Mouse (Mus musculus) mouse trophoblast stem cell (cell line): ENCODE results near the gene Actrt2.

Experiments used
- in situ Hi-C, 2 experiments: fragments of 300-500 bp; cut with MseI, MboI; formaldehyde crosslinking; loops; 2 replicates in 1 of 2; 3 replicates in 1 of 2; pipeline ENCODE4 v1.15.1; 2025

Actrt2 gene

DNA sequence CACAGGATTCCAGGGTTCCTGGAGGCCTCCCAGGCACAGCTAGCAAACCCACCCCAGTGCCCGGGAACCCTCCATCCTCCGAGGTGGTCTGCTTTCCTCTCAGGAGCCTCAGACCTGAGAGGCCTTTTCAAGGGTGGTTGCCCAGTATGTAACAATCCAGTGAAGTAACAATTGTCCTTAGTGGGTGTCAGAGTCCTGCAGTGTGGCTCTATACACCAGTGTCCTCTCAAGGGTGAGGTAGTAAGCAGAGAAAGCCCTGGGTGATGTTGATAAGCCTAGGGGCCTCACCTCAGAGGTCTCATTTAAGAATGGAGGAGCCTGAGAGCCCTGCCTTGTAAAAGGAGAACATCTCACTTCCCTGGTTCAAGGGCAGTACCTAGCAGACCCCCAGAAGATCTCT, at the start of gene Actrt2:
Actrt2 (minus strand) TSS at position 101 of the 400 bp plus-strand sequence.
- in situ Hi-C loops, result no loop called here

DNA sequence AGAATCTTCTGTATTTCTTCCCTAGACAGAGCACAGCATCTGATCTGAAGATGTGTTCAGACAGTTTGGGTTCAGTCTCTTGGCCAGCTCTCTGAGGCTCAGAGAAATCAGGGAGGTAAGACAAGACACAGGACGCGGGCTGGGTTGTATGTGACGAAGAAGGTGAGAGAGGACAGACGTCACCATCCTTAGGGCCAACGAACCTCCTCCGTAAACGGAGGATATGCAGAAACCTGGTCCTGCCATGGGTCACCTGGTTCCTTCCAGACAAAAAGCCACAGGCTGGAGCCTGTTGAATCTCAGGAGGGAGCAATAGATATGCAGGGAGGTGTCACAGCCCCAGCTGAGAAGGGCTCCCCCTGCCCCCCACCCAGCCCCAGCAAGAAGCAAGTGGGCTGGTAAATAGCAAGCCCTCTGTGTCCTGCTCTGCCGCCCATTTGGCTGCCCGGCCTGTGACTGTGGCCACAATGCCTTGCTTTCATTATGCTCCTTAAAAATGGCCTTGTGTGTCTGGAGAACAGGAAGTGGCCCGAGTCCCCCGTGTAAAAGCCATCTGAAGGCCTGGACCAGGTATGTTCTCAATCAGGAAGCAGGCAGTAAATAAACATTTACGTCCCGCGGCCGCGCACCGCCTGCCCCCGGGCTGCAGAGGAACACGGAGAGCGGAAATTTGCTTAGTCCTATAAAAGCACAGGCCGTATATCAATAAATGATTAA, 41.9 kb upstream of the Actrt2 start:
- in situ Hi-C loops, result no loop called here

DNA sequence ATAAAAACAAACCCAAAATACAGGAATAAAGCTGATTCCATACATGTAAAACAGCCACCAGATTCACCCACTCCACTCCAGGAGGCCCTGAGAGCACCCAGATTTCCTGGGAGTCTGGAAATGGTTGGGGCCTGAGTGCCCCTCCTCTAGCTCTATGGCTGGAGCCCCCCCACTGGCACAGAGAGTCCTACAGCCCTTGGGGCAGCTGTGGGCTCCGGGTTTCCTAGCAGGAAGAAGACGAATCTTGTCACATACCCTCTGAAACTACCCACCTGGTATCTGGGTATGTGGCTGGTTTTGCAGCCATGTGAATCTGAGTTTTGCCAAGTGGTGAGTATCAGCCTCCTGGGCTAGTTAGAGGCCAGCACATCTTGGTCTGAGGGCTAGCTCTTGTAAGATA, 41.1 kb upstream of the Actrt2 start:
- in situ Hi-C loops, result no loop called here

DNA sequence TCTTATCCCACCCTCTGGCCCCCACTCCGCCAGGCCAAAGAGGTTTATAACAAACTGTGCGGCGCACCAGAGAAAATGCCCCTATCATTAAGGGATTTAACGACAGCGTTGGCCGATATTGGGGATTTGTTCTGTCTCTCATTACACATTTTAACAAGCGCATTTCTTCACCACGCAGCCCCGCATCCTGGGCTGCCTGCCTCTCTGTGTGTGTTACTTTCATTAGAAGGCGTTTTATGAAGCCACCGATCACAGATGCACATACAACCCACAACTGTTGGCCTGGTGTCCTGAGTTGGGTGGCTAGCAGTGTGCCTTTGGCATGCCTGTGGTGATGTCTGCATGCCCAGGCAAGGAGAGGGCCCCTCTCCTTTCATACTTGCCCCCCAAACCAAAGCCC, 40.6 kb upstream of the Actrt2 start:
- in situ Hi-C loops, result no loop called here

DNA sequence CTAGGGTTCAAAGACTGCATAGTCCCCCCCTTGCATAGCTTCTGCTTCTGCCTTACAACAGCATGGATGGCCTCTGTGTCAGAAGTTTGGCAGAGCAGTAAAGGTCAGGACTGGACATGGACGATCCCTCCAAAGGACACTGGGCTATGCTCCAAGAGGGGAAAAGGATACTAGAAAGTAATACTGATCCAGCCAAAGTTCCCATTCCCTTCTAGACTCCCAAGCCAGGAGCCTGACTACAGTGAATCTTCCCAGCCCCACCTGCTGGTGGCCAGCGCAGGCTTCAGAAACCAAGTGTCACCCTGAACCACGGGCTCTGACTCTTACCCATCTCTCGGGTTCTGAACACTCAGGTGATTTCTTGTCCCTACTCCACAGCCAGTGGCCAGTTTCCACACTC, 39.9 kb upstream of the Actrt2 start:
- in situ Hi-C loops, result no loop called here

DNA sequence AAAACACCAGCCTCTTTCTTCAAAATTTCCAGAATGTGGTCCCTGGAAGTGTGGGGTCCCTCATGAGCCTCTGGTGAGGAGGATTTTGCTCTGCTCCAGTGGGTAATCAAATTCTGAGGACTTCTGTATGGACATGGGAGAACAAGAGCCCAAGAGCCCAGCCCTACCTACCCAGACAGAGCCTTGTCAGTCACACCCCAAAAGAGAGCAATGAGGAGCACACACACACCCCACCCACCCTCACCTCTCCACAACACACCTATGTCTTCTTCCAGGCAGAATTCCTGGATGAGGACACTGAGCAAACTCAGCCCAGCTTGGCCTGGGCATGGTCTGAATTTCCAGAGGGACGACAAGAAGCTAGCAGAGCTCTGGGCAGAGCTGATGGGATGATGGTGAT, 38.8 kb upstream of the Actrt2 start:
- in situ Hi-C loops, result no loop called here

DNA sequence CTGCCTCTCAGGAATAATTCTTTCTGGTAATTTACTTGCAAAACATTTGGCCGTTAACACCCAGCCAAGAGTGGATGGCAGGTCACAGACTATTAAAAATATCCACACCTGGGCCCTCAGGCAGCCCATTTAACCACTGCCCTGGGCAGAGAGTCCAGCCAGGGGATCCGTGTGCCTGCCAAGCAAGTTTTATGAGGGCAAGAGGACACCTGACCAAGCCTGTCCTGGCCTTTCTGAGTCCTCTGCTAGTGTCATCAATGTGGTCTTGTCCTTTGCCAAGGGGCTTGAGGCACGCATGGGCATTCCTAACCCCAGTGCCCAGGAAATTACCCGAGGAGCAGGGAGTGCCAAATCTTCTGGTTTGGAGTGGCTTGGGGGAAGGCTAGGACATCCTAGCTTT, 38.0 kb upstream of the Actrt2 start:
- in situ Hi-C loops, result no loop called here

DNA sequence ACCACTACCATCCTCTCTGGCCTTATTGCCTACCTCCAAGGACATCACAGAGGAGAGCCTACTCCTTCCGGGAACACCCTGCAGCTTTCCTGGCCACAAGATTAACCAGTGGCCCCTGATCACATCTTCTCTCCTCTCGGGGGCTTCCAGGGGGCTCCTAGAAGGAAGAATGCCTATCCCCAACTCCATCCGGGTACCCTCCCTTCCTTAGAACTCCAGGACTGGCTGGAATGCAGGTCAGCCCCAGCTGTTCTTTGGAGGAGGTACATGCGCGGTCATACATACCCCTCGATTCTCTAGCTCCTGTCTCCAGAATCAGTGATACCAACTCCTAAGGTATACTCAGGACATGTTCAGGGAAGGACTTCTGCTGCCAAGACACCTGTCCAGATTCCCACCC, 37.4 kb upstream of the Actrt2 start:
- in situ Hi-C loops, result no loop called here

DNA sequence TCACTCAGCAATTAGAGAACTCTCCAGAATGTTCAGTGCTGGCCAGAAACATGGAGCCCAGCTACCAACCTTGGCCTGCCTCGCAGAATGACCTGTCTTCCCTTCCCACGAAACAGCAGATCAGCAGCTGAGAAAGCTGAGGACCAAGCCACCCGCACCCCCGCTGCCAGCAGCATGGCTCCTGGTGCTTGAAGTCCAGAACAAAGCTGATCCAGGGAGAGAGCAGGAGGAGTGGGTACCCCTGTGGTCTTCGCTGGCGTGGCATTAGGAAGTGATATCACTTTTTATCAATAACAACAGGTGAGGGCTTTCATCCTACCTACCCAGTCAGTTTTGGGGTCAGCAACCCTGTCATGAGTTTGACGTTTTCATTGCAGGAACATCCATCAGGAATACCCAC, 36.9 kb upstream of the Actrt2 start:
- in situ Hi-C loops, result no loop called here

DNA sequence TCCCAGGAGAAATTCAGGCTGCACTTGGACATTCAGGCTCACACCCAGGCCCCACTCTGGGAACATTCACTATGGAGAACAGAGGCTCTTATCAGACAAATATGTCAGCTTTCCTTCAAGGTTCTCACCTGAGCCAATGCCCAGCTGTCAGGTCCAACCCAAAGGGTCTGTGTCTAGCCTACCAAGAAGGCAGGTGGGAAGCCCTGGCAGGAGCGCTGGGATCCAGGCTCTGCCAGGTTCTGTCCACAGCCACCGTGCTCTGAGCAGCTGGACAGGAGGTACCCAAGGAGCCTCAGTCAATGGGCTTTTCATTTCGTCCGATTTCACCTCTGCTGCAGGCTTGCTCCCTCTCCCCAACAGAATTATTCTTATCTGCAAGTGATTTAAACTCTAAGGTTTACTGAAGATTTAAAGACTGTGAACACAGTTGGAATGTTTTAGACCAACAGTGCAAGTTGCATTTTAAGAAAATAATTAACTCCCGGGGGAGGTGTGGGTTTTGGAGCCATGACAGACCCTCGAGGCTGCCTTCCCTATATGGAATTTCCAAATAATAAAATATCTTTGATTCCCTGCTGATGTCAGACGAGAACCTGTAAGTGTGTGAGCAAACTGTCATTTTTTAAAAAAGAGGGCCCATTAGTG, 35.9 kb upstream of the Actrt2 start:
- in situ Hi-C loops, result no loop called here

DNA sequence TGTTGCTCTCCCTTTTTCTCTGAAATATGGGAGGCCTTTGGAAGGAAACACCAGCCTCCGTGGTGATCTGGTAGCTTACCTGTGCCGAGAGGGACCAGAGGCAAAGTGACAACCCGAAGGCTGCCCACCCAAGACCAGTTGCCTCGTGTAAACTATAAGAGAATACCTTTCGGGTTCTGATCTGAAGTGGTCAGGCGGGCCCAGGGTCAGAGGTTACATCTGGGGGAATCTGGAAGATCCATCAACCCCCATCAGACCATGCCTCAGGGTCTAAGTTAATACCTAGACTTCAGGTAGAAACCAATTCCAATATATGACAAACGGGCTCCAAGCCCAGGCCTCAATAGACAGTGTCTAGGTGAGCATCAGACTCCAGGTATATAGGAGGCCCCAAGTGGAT, 35.3 kb upstream of the Actrt2 start:
- in situ Hi-C loops, result no loop called here

DNA sequence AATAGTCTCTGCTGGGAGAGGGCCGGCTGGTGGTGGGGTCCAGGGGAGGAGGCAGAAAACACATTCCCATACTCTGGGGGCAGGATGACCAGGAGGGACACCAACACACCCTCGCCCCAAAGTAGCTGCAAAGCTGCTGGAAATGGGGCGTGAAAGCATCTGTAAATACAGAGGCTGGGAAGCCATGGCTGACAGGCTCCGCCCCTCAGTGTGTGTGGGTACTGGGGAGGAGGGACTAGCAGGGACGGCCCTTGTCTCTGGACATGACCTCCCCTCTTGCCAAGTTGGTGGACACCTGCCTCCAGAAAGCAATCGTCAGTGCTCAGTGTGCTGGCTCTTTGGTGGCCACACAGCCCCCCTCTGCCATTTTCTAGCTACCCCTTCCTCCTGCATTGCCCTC, 34.5 kb upstream of the Actrt2 start:
- in situ Hi-C loops, result no loop called here

DNA sequence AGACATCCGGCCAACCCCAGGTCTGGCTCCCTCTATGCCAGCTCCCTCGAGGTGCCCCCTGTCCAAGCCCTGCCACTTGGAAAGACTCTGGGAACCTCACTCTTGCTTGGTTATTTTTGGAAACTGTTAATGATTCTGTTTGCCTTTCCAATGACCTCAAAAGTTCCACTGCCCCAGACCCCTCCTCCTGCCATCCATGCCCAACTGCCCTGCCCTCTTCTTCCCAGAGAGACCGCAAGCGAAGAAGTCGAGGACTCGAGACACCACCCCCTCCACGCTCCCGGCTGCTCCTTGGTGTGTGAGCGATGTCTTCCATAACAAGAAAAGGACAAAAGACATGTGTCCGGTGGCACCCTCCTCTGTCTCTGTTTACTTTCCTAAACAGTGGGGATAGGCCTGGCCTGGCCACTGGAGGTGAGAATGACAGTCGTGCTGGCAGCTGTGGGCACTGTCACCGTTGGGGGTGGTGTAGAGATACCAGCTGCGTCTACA, 33.3 kb upstream of the Actrt2 start:
- in situ Hi-C loops, result no loop called here

DNA sequence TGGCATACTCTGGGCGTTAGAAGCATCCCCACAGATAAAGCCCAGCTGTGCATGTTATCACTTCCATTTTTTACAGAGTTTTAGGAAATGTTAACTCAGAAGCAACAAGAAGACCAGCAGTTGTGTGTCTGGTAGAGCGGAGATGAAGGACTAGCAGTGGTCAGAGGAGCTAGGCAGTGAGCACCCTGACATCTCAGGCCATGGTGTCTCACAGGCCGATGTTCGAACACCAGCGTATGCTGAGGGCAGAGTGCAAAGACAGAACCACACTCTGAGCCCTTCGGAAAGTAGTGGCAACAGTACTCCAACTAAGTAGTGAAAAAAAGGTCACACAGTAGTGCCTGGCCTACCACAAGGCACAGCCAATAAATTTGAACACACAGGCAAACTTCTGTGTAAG, 32.8 kb upstream of the Actrt2 start:
- in situ Hi-C loops, result no loop called here

DNA sequence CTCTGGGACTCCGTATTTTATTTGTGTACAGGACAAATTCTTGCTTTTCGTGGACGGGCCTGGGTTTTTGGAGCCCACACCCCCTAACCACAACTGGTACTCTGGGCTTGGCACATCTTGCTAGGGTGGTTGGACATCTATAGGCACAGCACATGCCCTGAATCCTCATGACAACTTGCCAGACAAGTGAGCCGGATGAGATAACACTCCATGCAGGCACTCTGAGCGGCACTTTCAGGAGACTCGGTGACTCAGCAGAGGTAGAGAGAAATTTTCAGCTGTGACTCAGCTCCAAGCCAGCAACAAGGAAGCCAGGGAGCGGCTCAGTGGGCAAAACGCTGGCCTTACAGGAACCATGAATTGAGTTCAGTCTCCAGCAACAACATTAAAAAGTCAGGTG, 31.6 kb upstream of the Actrt2 start:
- in situ Hi-C loops, result no loop called here

DNA sequence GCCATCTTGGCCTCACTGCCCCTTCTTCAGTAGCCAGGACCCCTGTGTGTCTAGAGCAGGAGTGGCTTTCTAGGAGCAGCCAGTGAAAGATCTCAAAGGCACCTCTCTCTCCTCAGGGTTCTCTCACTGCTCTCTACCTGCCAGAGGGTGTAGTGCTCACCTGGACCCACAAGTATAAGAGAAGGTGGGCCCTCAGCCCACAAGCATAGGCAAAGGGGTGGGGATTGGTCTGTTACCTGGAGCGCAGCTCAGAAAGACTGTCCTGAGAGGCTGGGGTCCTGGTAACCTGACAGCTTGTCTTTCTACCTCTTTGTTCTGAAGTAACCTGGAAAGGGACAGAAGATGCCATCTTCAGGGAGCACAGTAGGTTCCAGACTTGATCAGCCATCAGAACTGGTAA, 31.0 kb upstream of the Actrt2 start:
- in situ Hi-C loops, result no loop called here

DNA sequence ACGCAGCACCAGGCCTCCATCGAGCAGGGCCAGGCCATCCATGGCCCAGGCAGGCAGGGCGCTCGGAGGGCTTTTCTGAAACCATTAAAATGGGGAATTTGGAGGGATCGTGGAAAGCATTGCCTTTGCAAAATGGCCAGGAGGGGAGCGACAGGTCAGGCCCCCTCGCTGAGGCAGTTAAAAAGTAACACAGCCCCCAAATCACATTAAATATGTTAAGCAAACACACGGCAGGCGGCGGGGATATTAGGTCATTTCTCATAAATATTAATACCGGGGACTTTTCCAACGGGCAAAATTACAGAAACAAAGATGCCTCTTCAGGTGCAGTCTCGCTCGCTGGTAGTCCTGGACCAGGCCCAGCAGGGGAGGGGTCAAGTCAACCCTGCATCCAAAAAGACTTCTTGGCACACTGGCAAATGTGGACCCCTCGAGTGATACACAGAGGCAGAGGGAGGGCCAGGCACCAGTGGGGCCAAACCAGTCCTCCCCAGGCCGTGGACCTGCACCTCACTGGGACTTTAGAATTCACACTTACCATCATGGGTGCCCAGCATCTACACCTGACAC, 30.4 kb upstream of the Actrt2 start:
- in situ Hi-C loops, result no loop called here

DNA sequence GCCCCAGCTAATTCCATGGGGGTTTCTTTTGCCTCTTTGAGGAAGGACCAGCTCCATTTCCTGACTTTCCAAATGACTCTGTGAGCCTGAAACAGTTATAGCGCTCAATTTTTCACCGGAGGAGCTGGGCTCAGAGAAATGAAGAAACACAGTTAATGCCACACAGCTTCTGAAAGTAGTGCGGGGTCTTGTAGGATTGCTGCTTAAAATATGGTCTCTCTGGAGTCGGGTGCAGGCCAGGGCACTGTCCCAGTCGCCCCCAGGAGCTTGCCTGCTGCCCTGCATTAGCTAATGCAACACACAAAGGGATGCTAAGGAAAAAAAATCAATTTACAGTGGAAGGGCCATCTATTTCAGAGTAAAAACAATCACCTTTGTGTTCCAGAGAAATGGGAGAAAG, 29.8 kb upstream of the Actrt2 start:
- in situ Hi-C loops, result no loop called here

DNA sequence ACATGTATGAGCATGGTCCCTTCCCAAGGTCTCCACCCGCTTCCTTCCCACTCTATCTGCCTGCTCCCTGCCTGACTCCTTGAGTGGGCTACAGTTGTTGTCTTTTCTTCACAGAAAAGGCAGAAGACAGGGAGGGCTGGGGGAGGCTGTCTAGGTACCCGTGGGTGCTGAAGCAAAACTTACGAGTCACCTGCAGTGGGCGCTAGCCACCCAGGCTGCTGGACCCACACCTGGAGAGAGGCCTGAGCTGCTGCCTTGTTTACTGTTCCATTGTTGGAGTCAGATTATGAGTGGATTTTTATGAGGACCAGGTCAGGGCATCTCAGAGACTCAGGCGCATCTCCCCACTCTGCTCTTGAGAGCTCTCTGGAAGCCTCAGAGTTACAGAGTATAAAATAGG, 28.9 kb upstream of the Actrt2 start:
- in situ Hi-C loops, result no loop called here

DNA sequence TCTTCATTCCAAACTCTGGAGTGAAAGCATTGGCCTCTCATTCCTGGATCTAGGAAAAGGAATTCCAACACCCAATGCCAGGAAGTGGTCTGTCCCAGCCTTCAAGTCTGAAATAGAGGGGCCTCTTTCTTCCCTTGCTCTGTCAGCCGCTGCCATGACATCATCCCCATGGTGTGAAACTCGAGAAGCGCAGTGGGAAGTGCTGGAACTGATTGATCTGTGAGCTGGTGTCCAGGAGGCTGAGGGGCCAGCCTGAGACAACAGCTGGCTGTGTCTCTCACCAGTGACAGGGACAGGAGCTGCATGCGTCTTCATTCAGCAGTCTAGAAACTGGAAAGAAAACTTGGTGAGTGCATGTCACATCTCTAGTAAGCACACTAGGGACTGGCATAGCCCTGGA, 28.5 kb upstream of the Actrt2 start:
- in situ Hi-C loops, result no loop called here

DNA sequence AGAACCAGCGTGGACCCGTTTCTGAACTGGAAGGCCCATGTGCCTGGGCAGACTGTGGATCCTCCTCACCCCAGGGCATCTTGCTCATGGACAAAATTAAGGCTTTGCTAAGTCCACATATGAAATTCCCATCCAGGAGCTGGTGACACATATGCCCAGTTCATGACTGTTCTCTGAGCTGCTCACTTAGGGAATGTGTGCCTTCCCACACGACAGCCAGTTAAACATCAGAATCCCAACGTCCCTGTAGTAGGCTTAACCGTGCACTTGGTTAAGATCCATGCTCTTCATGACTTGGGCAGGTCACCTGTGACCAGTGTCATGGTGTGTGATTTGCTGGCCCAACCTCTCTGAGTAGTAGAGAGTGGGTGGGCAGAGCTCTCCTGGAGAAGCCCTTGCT, 26.7 kb upstream of the Actrt2 start:
- in situ Hi-C loops, result no loop called here

DNA sequence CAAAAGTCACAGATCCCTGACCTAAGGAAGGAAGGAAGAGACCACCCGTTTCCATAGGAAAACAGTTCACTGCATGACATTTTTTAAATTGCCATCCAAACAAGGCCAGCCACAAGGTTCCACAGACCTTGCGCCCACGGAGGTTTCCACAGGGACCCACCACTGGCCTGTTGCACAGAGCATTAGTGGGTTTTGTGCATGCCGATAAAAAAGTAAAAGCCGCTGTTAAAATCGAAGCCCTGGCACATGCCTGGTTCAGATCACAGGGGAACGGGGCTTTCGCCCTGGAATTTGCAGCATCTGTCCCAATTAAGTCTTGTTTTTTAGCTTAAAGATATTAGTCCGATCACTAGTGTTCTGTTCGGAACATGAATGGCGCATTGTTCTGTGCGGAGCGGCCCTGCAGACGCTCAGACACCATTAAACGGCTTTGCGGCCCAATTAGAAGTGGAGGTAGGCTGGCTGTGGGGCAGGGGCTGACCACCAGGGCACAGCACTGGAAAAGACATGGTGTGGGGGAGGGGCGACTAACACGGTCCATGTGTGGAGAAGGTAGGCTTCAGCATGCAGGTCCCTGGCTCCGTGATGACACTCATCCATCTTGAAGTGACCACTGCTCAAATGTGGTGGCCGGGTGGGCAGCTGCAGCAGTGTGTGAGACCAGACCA, 25.8 kb upstream of the Actrt2 start:
- in situ Hi-C loops, result no loop called here
